Mouse (Mus musculus): ENCODE measurements around the gene Abcg5. TPM values are rescaled to one million over a fixed set of nuclear protein-coding genes. Genes with fewer than 3 reads are reported as not detected.

Gene Abcg5
- total and polyA plus RNA-seq, 3 experiments, result not detected

GRCm38 (mm10) chr17:84656653-84657421 lies 26.0 kb downstream of the Abcg5 start:
- Histone ChIP-seq H3K36me3 (ENCODE audit: control insufficient read depth in 1 of 2, insufficient read depth in 2 of 2, low read length in 2 of 2) (no peaks in the 10 kb centered on the region), H3K4me3 (ENCODE audit: control insufficient read depth in 1 of 2, insufficient read depth in 1 of 2, low read depth in 2 of 2, low read length in 2 of 2) (no peak overlapping the region), H3K9me3 (replicated peaks; ENCODE audit: insufficient read depth, low read length) (no peaks in the 10 kb centered on the region), H3K79me2 (ENCODE audit: control insufficient read depth, insufficient read depth, low read length, poor library complexity) (no peaks in the 10 kb centered on the region), H3K4me1 (ENCODE audit: control insufficient read depth in 1 of 2, insufficient read depth in 2 of 2, low read length in 2 of 2) (no peaks in the 10 kb centered on the region), H3K27me3 (ENCODE audit: control insufficient read depth in 1 of 2, insufficient read depth in 2 of 2, low read length in 2 of 2) (peaks cover 0 to 2% of the 10 kb centered on the region in 2 experiments; a peak in 3 of 4 replicates), H3K9ac (ENCODE audit: control insufficient read depth, low read depth, low read length, poor library complexity, severe bottlenecking) (no peak overlapping the region), H3K27ac (ENCODE audit: control insufficient read depth, low read depth, low read length) (no peak overlapping the region)
- TF ChIP-seq MYB (IDR thresholded peaks at IDR 0.05; ENCODE audit: low read depth, low read length) (no peak), SMC3 (IDR thresholded peaks at IDR 0.05; ENCODE audit: low read depth, low read length) (no peak), MAX (IDR thresholded peaks at IDR 0.05; ENCODE audit: low read length) (no peak), ETS1 (IDR thresholded peaks at IDR 0.05; ENCODE audit: low read depth, low read length) (no peak), USF2 (IDR thresholded peaks at IDR 0.05; ENCODE audit: borderline replicate concordance in 1 of 2, insufficient read depth in 1 of 2, low read depth in 1 of 2, low read length in 2 of 2) (no peak), ZNF384 (IDR thresholded peaks at IDR 0.05; ENCODE audit: low read depth, low read length) (no peak), POLR2A (IDR thresholded peaks at IDR 0.05; ENCODE audit: control insufficient read depth in 1 of 2, insufficient read depth in 1 of 2, low read depth in 1 of 2, low read length in 2 of 2, poor library complexity in 1 of 2) (no peak), MAFK (IDR thresholded peaks at IDR 0.05; ENCODE audit: borderline replicate concordance, low read depth, low read length) (no peak), POLR2AphosphoS5 (IDR thresholded peaks at IDR 0.05; ENCODE audit: borderline replicate concordance, low read depth, low read length) (no peak), SIN3A (IDR thresholded peaks at IDR 0.05; ENCODE audit: low read length) (no peak), POLR2AphosphoS2 (IDR thresholded peaks at IDR 0.05; ENCODE audit: low read length) (no peak), MXI1 (IDR thresholded peaks at IDR 0.05; ENCODE audit: low read depth, low read length) (no peak), CHD2 (IDR thresholded peaks at IDR 0.05; ENCODE audit: low read length) (no peak), RAD21 (IDR thresholded peaks at IDR 0.05; ENCODE audit: low read depth, low read length) (no peak), TBP (IDR thresholded peaks at IDR 0.05; ENCODE audit: low read depth, low read length) (no peak), JUND (IDR thresholded peaks at IDR 0.05; ENCODE audit: low read depth, low read length) (no peak), CHD1 (IDR thresholded peaks at IDR 0.05; ENCODE audit: low read depth, low read length) (no peak), GATA1 (IDR thresholded peaks at IDR 0.05; ENCODE audit: low read depth, low read length) (no peak), MAZ (IDR thresholded peaks at IDR 0.05; ENCODE audit: low read depth, low read length) (no peak), EP300 (IDR thresholded peaks at IDR 0.05; ENCODE audit: low read depth in 1 of 2, low read length in 2 of 2) (no peak)
- no peak for DNase-seq (ENCODE audit: low read depth, low spot score)

- H3K9ac ChIP-seq (ENCODE audit: control insufficient read depth, low read depth, low read length, poor library complexity, severe bottlenecking), result no peak overlapping the region
- H3K79me2 ChIP-seq (ENCODE audit: control insufficient read depth, insufficient read depth, low read length, poor library complexity), result no peaks in the 10 kb centered on the region
- TF ChIP-seq NRF1 (IDR thresholded peaks at IDR 0.05; ENCODE audit: insufficient read depth, low read depth, low read length, poor library complexity, severe bottlenecking), result no peak
- no peak for TF ChIP-seq USF1 (IDR thresholded peaks at IDR 0.05; ENCODE audit: low read depth, low read length)
- TF ChIP-seq JUND (IDR thresholded peaks at IDR 0.05; ENCODE audit: low read depth, low read length), result no peak
- TF ChIP-seq MYB (IDR thresholded peaks at IDR 0.05; ENCODE audit: low read depth, low read length), result no peak
- no peak for TF ChIP-seq ETS1 (IDR thresholded peaks at IDR 0.05; ENCODE audit: low read depth, low read length)
- TF ChIP-seq ZNF384 (IDR thresholded peaks at IDR 0.05; ENCODE audit: low read depth, low read length), result no peak
- TF ChIP-seq MAFK (IDR thresholded peaks at IDR 0.05; ENCODE audit: borderline replicate concordance, low read depth, low read length), result no peak
- TF ChIP-seq CTCF (IDR thresholded peaks at IDR 0.05 in 2 of 3, conservative IDR thresholded peaks at IDR 0.05 in 1 of 3; ENCODE audit: control insufficient read depth in 1 of 3, insufficient read depth in 1 of 3, low read depth in 2 of 3, low read length in 3 of 3, poor library complexity in 1 of 3, severe bottlenecking in 1 of 3), result no peak
- no peak for TF ChIP-seq TBP (IDR thresholded peaks at IDR 0.05; ENCODE audit: low read depth, low read length)
- no peak for TF ChIP-seq RCOR1 (IDR thresholded peaks at IDR 0.05; ENCODE audit: low read depth, low read length)
- TF ChIP-seq MEF2A (IDR thresholded peaks at IDR 0.05; ENCODE audit: extremely low read depth, insufficient replicate concordance, low read depth, low read length, poor library complexity, severe bottlenecking), result no peak
- peaks cover 0 to 2% of the 10 kb centered on the region in 2 experiments; a peak in 3 of 4 replicates for H3K27me3 ChIP-seq (ENCODE audit: control insufficient read depth in 1 of 2, insufficient read depth in 2 of 2, low read length in 2 of 2)
- no peak overlapping the region for H3K27ac ChIP-seq (ENCODE audit: control insufficient read depth, low read depth, low read length)
- DNase-seq (ENCODE audit: low read depth, low spot score), result no peak
- no peaks in the 10 kb centered on the region for H3K4me1 ChIP-seq (ENCODE audit: control insufficient read depth in 1 of 2, insufficient read depth in 2 of 2, low read length in 2 of 2)
- H3K9me3 ChIP-seq (replicated peaks; ENCODE audit: insufficient read depth, low read length), result no peaks in the 10 kb centered on the region
- no peak overlapping the region for H3K4me3 ChIP-seq (ENCODE audit: control insufficient read depth in 1 of 2, insufficient read depth in 1 of 2, low read depth in 2 of 2, low read length in 2 of 2)
- H3K36me3 ChIP-seq (ENCODE audit: control insufficient read depth in 1 of 2, insufficient read depth in 2 of 2, low read length in 2 of 2), result no peaks in the 10 kb centered on the region
Observed at GRCm38 (mm10) chr17:84656205-84656604, 26.6 kb downstream of the Abcg5 start.

All from MEL (cell line).